Mouse (Mus musculus): ENCODE data around the gene Il15ra. TPM values are rescaled to one million over a fixed set of nuclear protein-coding genes. Genes with fewer than 3 reads are reported as not detected.

Gene Il15ra
- polyA plus RNA-seq, 1 experiment from 2014 or later = 1.5 TPM

Other genes starting within 250 kb of the Il15ra start
- gene Pfkfb3, start 151.2 kb upstream of the Il15ra start, polyA plus RNA-seq (2015; fragmentation: Nextera tagmentation; extraction: Ambion mirVana) = 13.4 and 15.6 TPM in 2 replicates
- gene Rbm17, start 101.1 kb upstream of the Il15ra start, polyA plus RNA-seq (2015; fragmentation: Nextera tagmentation; extraction: Ambion mirVana) = 166 and 170 TPM in 2 replicates
- not detected in 2 replicates for gene Gm17490, start 79.0 kb upstream of the Il15ra start, polyA plus RNA-seq (2015; fragmentation: Nextera tagmentation; extraction: Ambion mirVana)
- gene Il2ra, start 62.5 kb upstream of the Il15ra start, polyA plus RNA-seq (2015; fragmentation: Nextera tagmentation; extraction: Ambion mirVana) = not detected in 2 replicates
- gene Fbh1, start 72.3 kb downstream of the Il15ra start, polyA plus RNA-seq (2015; fragmentation: Nextera tagmentation; extraction: Ambion mirVana) = 121 and 139 TPM in 2 replicates
- 48.2 and 55.5 TPM in 2 replicates for gene Ankrd16, start 72.6 kb downstream of the Il15ra start, polyA plus RNA-seq (2015; fragmentation: Nextera tagmentation; extraction: Ambion mirVana)

All from embryonic facial prominence, embryonic 13.5 days (tissue).